Mouse (Mus musculus): ENCODE measurements around the gene Fbxo7.

DNA sequence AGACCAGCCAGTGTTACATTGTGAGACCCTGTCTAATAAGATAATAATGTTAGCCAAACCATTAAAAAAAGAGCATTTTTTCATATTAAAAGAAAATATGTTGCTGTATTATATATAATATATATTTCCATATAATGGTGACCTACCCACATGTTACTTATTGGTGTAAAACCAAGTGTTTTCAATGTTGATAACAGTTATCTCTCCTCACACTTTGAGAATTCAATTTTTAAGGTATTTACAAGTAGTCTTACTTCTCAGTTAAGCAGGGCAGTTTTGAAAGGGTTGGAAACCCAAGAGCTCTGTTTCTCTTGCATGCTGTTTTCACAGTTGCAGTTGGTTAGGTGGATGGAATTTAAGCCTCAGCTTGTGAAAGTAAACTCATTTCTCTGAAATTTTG, 1.4 kb downstream of the Fbxo7 start:
- TF ChIP-seq POLR2A (IDR thresholded peaks at IDR 0.05; ENCODE audit: low read depth, low read length), result no peak
- TF ChIP-seq CTCF (IDR thresholded peaks at IDR 0.05; ENCODE audit: borderline replicate concordance, insufficient read depth, low read length), result no peak

Measured in embryonic fibroblast, embryonic 13.5 days (primary cell).